Mouse (Mus musculus): Measurements from ENCODE around the gene Olfr139. TPM values are rescaled to one million over a fixed set of nuclear protein-coding genes. Genes with fewer than 3 reads are reported as not detected.

The Olfr139 gene
- not detected in 2 replicates for polyA plus RNA-seq (2015; fragmentation: Nextera tagmentation; extraction: Ambion mirVana)

DNA sequence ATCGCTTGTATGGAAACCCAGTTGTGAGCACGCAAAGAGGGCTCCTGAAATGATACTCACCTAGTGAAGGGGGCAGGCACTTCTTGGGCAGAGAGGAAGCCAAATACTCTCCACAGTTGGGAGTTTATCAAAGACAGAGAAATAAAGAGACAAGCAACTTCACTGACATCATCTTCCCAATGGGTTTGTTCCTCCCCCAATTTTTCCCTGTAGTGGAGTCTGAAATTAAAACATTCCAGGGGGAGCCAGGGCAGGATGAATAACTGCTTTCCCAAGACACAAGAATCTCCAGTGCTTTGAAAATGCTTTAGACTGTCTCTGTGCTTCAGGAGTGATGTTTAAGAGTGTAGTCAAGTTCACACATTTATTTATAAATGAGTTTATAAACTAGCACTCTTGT is at the start of gene Olfr139, which contains the start of gene Olfr399:
Gene Olfr139, minus strand, starts transcription at position 101 of the 400 bp plus-strand sequence.
Gene Olfr399, minus strand, starts transcription at position 165 of the 400 bp plus-strand sequence.
- 77% methylated on average over 2 of the region's 2 CpGs for WGBS
- no peak for ATAC-seq

DNA sequence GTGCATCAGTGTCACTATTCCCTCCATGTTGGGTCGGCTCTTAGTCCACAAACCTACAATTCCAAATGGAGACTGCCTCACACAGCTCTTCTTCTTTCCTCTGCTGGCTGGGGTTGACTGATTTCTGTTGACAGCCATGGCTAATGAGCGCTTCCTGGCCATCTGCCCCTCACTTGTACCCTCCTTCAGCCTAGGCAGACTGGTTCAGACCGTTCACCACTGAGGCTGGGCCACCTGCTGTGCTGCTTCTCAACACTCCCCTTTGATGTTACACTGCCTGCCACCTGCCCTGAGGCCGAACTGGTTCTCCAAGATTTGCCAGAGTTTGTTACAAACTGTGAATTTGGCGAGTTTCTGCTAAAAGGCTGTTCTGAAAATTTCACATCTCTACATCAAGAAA is 48.7 kb upstream of the Olfr139 start:
- no peaks in the 10 kb centered on the region for H3K4me1 ChIP-seq (ENCODE audit: control insufficient read depth, insufficient read depth, low read depth, low read length)
- H3K9ac ChIP-seq (ENCODE audit: low read depth, low read length): no peak overlapping the region
- H3K4me2 ChIP-seq (ENCODE audit: low read length): no peak overlapping the region
- no peaks in the 10 kb centered on the region for H3K36me3 ChIP-seq (ENCODE audit: control insufficient read depth, insufficient read depth, low read length)
- ATAC-seq: no peak
- 36% methylated on average over 5 of the region's 5 CpGs for WGBS
- no peaks in the 10 kb centered on the region for H3K27me3 ChIP-seq (replicated peaks; ENCODE audit: control insufficient read depth, insufficient read depth, low read length)
- H3K9me3 ChIP-seq (ENCODE audit: control insufficient read depth, low read length): peaks cover 8% of the 10 kb centered on the region
- H3K27ac ChIP-seq (ENCODE audit: low read depth, low read length): no peak overlapping the region
- H3K4me3 ChIP-seq (ENCODE audit: low read length): no peak overlapping the region

More for the DNA sequence above, at the start of gene Olfr139, which contains the start of gene Olfr399:
- no peaks in the 10 kb centered on the region for H3K27me3 ChIP-seq (replicated peaks; ENCODE audit: control insufficient read depth, insufficient read depth, low read length)
- H3K4me1 ChIP-seq (ENCODE audit: control insufficient read depth, insufficient read depth, low read depth, low read length): no peaks in the 10 kb centered on the region
- no peak within 1 kb of the TSS for H3K27ac ChIP-seq (ENCODE audit: low read depth, low read length)
- no peak within 1 kb of the TSS for H3K4me2 ChIP-seq (ENCODE audit: low read length)
- H3K9ac ChIP-seq (ENCODE audit: low read depth, low read length): no peak within 1 kb of the TSS
- no peaks in the 10 kb centered on the region for H3K36me3 ChIP-seq (ENCODE audit: control insufficient read depth, insufficient read depth, low read length)
- H3K4me3 ChIP-seq (ENCODE audit: low read length): no peak within 1 kb of the TSS
- peaks cover 4% of the 10 kb centered on the region; the same call in 1 of the 2 replicates for H3K9me3 ChIP-seq (ENCODE audit: control insufficient read depth, low read length)

DNA sequence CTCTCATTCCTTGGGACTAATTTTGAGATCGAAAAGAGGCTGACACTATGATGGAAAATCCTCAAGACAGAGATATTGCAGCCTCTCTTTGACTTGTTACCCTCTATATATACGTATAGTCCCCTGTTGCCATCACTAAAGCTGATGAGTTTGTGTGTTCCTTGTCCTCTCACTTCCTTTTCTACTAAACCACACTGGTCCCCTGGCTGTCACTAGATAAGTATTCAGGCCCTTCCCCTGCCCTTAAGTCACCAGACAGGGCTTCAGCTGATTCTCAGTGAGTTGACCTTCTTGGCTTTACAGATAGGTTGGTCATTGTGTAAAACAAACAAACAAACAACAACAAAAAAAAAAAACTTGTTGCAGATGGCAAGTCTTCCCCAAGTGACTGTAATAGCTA is 45.2 kb upstream of the Olfr139 start:
- no peak for ATAC-seq
- Histone ChIP-seq H3K4me2 (ENCODE audit: low read length) (no peak overlapping the region), H3K4me1 (ENCODE audit: control insufficient read depth, insufficient read depth, low read depth, low read length) (no peaks in the 10 kb centered on the region), H3K9me3 (ENCODE audit: control insufficient read depth, low read length) (peaks cover 3% of the 10 kb centered on the region; the same call in 1 of the 2 replicates), H3K36me3 (ENCODE audit: control insufficient read depth, insufficient read depth, low read length) (no peaks in the 10 kb centered on the region), H3K9ac (ENCODE audit: low read depth, low read length) (no peak overlapping the region), H3K27me3 (replicated peaks; ENCODE audit: control insufficient read depth, insufficient read depth, low read length) (no peaks in the 10 kb centered on the region), H3K27ac (ENCODE audit: low read depth, low read length) (no peak overlapping the region), H3K4me3 (ENCODE audit: low read length) (no peak overlapping the region)
- WGBS: 63% methylated on average over 2 of the region's 2 CpGs

DNA sequence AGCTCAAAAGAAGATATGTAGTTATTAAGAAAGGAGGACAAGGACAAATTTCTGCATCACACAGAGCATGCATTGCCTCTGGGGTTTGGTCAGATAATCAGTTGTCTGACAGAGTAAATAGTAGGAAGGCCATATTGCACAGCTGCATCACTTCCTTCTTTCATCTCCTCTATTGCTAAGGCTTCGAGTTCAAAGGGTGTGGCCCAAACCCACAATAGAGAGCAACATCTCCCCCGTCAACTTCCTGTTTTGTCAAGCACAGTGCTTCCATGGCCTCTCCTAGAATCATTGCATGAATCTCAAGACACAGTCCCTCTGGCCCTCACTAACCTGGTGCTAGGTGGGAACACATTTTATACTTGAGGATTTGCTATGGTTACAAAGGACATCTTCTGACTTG is 44.4 kb upstream of the Olfr139 start:
- H3K36me3 ChIP-seq (ENCODE audit: control insufficient read depth, insufficient read depth, low read length): no peaks in the 10 kb centered on the region
- no peak overlapping the region for H3K4me3 ChIP-seq (ENCODE audit: low read length)
- no peak overlapping the region for H3K4me2 ChIP-seq (ENCODE audit: low read length)
- H3K27ac ChIP-seq (ENCODE audit: low read depth, low read length): no peak overlapping the region
- H3K4me1 ChIP-seq (ENCODE audit: control insufficient read depth, insufficient read depth, low read depth, low read length): no peaks in the 10 kb centered on the region
- peaks cover 3% of the 10 kb centered on the region; the same call in 1 of the 2 replicates for H3K9me3 ChIP-seq (ENCODE audit: control insufficient read depth, low read length)
- 74% methylated on average over 2 of the region's 2 CpGs for WGBS
- ATAC-seq: no peak
- no peaks in the 10 kb centered on the region for H3K27me3 ChIP-seq (replicated peaks; ENCODE audit: control insufficient read depth, insufficient read depth, low read length)
- H3K9ac ChIP-seq (ENCODE audit: low read depth, low read length): no peak overlapping the region

DNA sequence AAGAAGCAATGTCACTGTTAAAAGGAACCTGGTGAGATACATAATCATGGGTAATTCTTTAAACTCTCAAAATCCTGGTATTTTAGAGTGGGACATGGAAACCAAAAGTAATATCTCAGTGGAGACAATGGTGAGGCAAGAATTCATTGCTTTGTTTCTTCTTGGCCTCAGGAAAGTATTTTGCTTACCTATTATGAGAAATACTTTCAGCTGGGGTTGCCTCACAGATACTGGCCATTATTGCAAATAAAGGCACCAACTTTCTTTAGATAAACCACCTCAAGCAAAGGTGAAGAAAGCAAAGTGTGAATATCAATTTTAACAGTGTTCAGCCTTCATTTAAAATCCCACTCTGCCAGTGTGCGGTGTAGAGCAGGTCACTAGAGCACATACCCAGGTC is 13.3 kb upstream of the Olfr139 start, which contains the start of gene Zfp616:
Gene Zfp616, plus strand, starts transcription at position 301 of the 400 bp plus-strand sequence.
- Histone ChIP-seq H3K9ac (ENCODE audit: low read depth, low read length) (no peak within 1 kb of the TSS), H3K9me3 (ENCODE audit: control insufficient read depth, low read length) (peaks cover 4% of the 10 kb centered on the region; the same call in 1 of the 2 replicates), H3K4me3 (ENCODE audit: low read length) (no peak within 1 kb of the TSS), H3K4me2 (ENCODE audit: low read length) (no peak within 1 kb of the TSS), H3K36me3 (ENCODE audit: control insufficient read depth, insufficient read depth, low read length) (no peaks in the 10 kb centered on the region), H3K27me3 (replicated peaks; ENCODE audit: control insufficient read depth, insufficient read depth, low read length) (no peaks in the 10 kb centered on the region), H3K27ac (ENCODE audit: low read depth, low read length) (no peak within 1 kb of the TSS), H3K4me1 (ENCODE audit: control insufficient read depth, insufficient read depth, low read depth, low read length) (no peaks in the 10 kb centered on the region)
- ATAC-seq: no peak
- 97% methylated on average over 1 of the region's 1 CpGs for WGBS

DNA sequence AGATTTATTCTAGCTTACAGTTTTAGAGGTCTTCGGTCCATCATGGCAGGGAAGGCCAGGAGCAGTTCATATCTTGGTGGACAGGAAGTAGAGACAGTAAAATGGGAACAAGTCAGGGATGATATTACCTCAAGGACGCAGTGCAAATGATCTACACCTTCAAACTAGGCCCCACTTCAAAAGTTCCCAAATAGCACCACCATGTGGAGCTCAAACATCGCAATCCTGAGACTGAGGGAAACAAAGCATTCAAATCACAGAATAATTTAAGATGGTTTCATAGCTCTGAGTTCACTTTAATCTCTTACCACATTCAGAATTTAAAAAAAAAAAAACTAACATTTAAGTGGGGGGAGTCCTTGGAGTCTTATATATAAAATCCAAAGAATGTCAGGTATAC is 5.0 kb downstream of the Olfr139 start:
- WGBS: 72% methylated on average over 3 of the region's 3 CpGs
- ATAC-seq: no peak
- Histone ChIP-seq H3K27ac (ENCODE audit: low read depth, low read length) (no peak overlapping the region), H3K9ac (ENCODE audit: low read depth, low read length) (no peak overlapping the region), H3K4me2 (ENCODE audit: low read length) (no peak overlapping the region), H3K4me1 (ENCODE audit: control insufficient read depth, insufficient read depth, low read depth, low read length) (no peaks in the 10 kb centered on the region), H3K4me3 (ENCODE audit: low read length) (no peak overlapping the region), H3K27me3 (replicated peaks; ENCODE audit: control insufficient read depth, insufficient read depth, low read length) (no peaks in the 10 kb centered on the region), H3K9me3 (ENCODE audit: control insufficient read depth, low read length) (no peaks in the 10 kb centered on the region), H3K36me3 (ENCODE audit: control insufficient read depth, insufficient read depth, low read length) (no peaks in the 10 kb centered on the region)

Other genes starting within 250 kb of the Olfr139 start
- not detected in 2 replicates for gene Olfr392, start 239.5 kb downstream of the Olfr139 start, polyA plus RNA-seq (2015; fragmentation: Nextera tagmentation; extraction: Ambion mirVana)
- not detected in 2 replicates for gene Olfr393, start 205.1 kb downstream of the Olfr139 start, polyA plus RNA-seq (2015; fragmentation: Nextera tagmentation; extraction: Ambion mirVana)
- gene Olfr394, start 165.8 kb downstream of the Olfr139 start, polyA plus RNA-seq (2015; fragmentation: Nextera tagmentation; extraction: Ambion mirVana): not detected in 2 replicates
- not detected in 2 replicates for gene Olfr395, start 147.3 kb downstream of the Olfr139 start, polyA plus RNA-seq (2015; fragmentation: Nextera tagmentation; extraction: Ambion mirVana)
- gene Olfr23, start 119.9 kb downstream of the Olfr139 start, polyA plus RNA-seq (2015; fragmentation: Nextera tagmentation; extraction: Ambion mirVana): not detected in 2 replicates
- gene Olfr397, start 95.7 kb downstream of the Olfr139 start, polyA plus RNA-seq (2015; fragmentation: Nextera tagmentation; extraction: Ambion mirVana): not detected in 2 replicates
- not detected in 2 replicates for gene Olfr398, start 66.1 kb downstream of the Olfr139 start, polyA plus RNA-seq (2015; fragmentation: Nextera tagmentation; extraction: Ambion mirVana)
- gene Olfr399, start 64 bp upstream of the Olfr139 start, polyA plus RNA-seq (2015; fragmentation: Nextera tagmentation; extraction: Ambion mirVana): not detected in 2 replicates
- gene Zfp616, start 13.4 kb upstream of the Olfr139 start, polyA plus RNA-seq (2015; fragmentation: Nextera tagmentation; extraction: Ambion mirVana): not detected in 2 replicates
- gene Olfr401, start 57.2 kb upstream of the Olfr139 start, polyA plus RNA-seq (2015; fragmentation: Nextera tagmentation; extraction: Ambion mirVana): not detected in 2 replicates
- gene Olfr402, start 97.0 kb upstream of the Olfr139 start, polyA plus RNA-seq (2015; fragmentation: Nextera tagmentation; extraction: Ambion mirVana): not detected in 2 replicates
- gene Olfr403, start 129.7 kb upstream of the Olfr139 start, polyA plus RNA-seq (2015; fragmentation: Nextera tagmentation; extraction: Ambion mirVana): not detected in 2 replicates
- gene Olfr43, start 154.8 kb upstream of the Olfr139 start, polyA plus RNA-seq (2015; fragmentation: Nextera tagmentation; extraction: Ambion mirVana): not detected in 2 replicates
- not detected in 2 replicates for gene Olfr406, start 203.3 kb upstream of the Olfr139 start, polyA plus RNA-seq (2015; fragmentation: Nextera tagmentation; extraction: Ambion mirVana)
- gene Olfr59, start 227.2 kb upstream of the Olfr139 start, polyA plus RNA-seq (2015; fragmentation: Nextera tagmentation; extraction: Ambion mirVana): not detected in 2 replicates

Data from hindbrain, embryonic 16.5 days (tissue).